Mouse (Mus musculus) left cerebral cortex, postnatal 36 days (tissue): Measurements from ENCODE around the gene Ctsg. TPM values are rescaled to one million over a fixed set of nuclear protein-coding genes. Genes with fewer than 3 reads are reported as not detected.

Source experiments
- microRNA-seq: library from miRNA; unstranded; fragments of <30 nt; microRNA quantifications from one replicate; pipeline ENCODE4 v1.2.0, GENCODE M21; 2022
- total RNA-seq, 2 experiments: library from RNA; stranded (reverse); gene quantifications; 2 replicates each; pipeline ENCODE4 v1.2.3; 2021

Gene Ctsg
- total RNA-seq, 2 experiments from 2014 or later, result not detected

Small RNA genes lying within 50 kb of the gene (microRNA-seq; reads per million reads assigned to microRNA genes)
- not detected for gene Mir6949

Other genes starting within 250 kb of the Ctsg start
- 1 to 10 TPM; 7.9 to 9.5 TPM for gene Nynrin, start 248.6 kb downstream of the Ctsg start, total RNA-seq
- under 1 TPM; 0.29 to 0.49 TPM for gene Cbln3, start 218.2 kb downstream of the Ctsg start, total RNA-seq
- gene Khnyn, start 217.6 kb downstream of the Ctsg start, total RNA-seq, result 10 to 100 TPM; 11.4 to 12.7 TPM
- gene Sdr39u1, start 202.3 kb downstream of the Ctsg start, total RNA-seq, result 100 to 1,000 TPM in 1 of 2 experiments, 10 to 100 TPM in 1; 89.7 to 104 TPM
- not detected for gene Cma1, start 157.9 kb downstream of the Ctsg start, total RNA-seq
- gene Cma2, start 151.6 kb downstream of the Ctsg start, total RNA-seq, result not detected
- gene Mcpt1, start 84.6 kb downstream of the Ctsg start, total RNA-seq, result not detected
- gene Mcpt9, start 72.1 kb downstream of the Ctsg start, total RNA-seq, result not detected
- gene Mcpt2, start 60.5 kb downstream of the Ctsg start, total RNA-seq, result not detected
- gene Mcpt4, start 40.3 kb downstream of the Ctsg start, total RNA-seq, result not detected
- not detected for gene Mcpt8, start 17.3 kb downstream of the Ctsg start, total RNA-seq
- gene Gzme, start 18.1 kb upstream of the Ctsg start, total RNA-seq, result not detected
- gene Gzmd, start 30.0 kb upstream of the Ctsg start, total RNA-seq, result not detected
- gene Gzmg, start 57.0 kb upstream of the Ctsg start, total RNA-seq, result not detected
- not detected for gene Gzmn, start 72.0 kb upstream of the Ctsg start, total RNA-seq
- gene Gzmf, start 108.8 kb upstream of the Ctsg start, total RNA-seq, result not detected
- gene Gzmc, start 132.1 kb upstream of the Ctsg start, total RNA-seq, result not detected
- not detected for gene Gzmb, start 159.7 kb upstream of the Ctsg start, total RNA-seq